Mouse (Mus musculus) left cerebral cortex, postnatal 36 days (tissue): ENCODE measurements around the gene Slmap. TPM values are rescaled to one million over a fixed set of nuclear protein-coding genes. Genes with fewer than 3 reads are reported as not detected.
"Not testable (repeated sequence)": the region's sequence is repeated elsewhere in the genome, so short reads cannot be mapped to it uniquely, and the experiment has no call there.

Experiments used
- DNase-seq, 2 experiments: peaks; one replicate each; pipeline ENCODE4 v3.0.0; 2021 to 2022; ENCODE audit warnings: low spot score in 2 of 2, mixed read lengths in 1 of 2
- intact Hi-C: fragments of 180-260 bp; cut with DNase I; formaldehyde crosslinking; loops from one replicate; pipeline ENCODE4 v1.15.1; 2025
- total RNA-seq, 2 experiments: library from RNA; stranded (reverse); gene quantifications; 2 replicates each; pipeline ENCODE4 v1.2.3; 2021

The Slmap gene
- total RNA-seq, 2 experiments from 2014 or later, result 111 to 116 TPM

DNA sequence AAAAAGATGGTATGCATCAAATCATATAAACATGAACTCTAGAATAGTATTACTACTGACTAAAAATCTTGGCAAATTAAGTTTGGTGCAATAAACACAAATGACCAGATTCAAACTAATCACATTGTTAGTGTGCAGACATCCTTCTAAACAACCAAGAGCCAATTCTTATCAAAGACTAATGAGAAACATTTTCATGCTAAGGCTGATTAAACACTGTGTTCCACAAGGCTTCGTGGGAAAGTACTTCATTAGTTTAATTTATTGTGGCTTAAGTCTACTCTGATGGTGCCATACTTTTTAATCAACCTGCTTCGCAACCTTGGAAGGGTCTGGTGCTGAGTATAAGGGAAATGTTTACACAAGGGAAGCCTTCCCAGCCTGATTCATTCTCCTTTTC is 102.4 kb downstream of the Slmap start:
- intact Hi-C loops, result no loop called here
- DNase-seq, result no peak

DNA sequence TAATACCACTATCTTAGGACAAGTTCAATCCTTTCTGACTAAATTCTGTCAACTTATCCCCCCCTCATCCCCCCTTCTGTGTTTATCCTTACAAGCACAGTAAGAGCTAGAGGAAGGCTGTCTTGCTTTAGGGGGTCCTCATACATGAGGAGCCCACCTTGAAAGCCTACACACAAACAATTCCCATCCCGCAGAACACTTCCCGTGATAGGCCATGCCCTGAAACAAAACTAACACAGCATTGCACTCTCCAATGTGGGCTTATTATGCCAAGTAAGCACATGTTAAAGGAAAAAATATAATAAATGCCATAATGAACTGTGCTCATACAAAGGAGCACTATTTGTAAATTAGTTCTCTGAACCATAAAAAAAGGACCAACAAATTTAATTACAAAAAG is 102.8 kb downstream of the Slmap start:
- DNase-seq, result no peak
- intact Hi-C loops, result no loop called here

DNA sequence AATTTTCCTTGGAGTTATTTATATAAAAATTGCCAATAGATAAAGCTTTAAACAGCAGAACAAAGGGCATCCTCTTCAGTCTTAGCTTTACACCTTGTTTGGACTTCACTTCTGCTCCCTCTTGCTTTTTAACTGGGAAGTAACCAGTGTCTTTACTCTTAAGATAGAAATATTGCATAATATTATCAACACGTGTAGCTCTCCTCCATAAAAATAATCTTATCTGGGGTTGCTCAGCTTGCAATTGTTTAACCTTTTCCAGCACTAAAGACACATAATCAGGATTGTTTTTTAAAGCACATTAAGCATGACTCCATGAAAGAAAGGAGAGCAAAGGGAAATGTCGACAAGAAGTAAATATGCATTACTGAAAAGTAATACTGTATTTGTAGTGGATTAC is 114.5 kb downstream of the Slmap start:
- no peak for DNase-seq
- intact Hi-C loops, result no loop called here

DNA sequence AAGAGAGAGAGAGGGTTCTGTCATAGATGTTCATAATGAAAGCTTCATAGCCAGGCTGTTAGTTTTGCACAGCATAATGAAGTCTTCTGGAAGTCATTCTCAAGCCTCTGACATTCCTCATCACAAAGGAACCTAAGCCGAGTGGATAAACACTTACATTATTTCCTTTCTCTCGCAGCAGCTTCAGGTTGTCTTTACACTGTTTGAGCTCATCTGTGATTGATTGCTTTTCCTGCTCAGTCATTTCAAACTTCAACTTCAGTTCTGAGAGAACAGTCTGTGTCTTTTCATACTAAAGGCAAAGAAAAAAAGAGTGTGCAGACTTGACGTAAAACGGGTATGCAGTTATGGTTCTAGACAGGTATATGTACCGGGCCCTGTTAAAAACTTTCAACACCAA is 116.8 kb downstream of the Slmap start:
- DNase-seq, result no peak
- intact Hi-C loops, result no loop called here

DNA sequence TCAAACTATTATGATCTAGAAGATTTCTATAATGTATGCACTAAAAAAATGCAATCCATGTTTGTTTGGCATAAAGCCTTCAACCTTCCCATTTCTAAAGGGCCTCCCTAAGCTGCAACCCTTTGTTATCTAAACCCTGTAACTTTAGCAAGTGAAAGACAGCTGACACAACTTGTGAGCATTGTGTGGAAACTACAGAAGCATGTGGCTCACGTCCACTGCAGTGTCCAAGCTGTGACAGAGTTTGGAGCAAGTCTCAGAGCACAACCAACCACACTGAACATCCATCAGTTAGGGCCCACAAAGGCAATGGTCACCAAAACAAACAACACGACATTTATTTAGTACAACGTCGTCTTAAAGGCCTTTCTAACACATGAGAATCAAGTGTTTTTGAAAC is 117.6 kb downstream of the Slmap start:
- no peak for DNase-seq
- intact Hi-C loops, result no loop called here

DNA sequence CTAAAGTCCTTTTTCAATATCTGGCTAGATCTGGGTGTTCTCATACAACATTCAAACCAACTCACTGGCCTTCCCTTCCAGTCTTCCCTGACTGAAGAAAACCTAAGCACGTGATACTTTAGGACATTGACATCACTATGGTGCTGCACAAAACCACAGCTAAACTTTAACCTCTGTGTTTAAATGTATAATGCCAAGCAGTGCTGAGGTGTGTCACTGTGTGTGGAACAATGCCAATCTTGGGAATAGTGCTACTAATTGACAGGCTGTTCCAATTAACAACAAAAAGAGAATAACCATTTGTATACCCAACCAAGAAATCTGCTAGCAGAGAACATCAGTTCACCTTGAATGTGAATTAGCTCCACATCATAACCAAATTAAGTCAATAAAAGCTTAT is 121.2 kb downstream of the Slmap start:
- intact Hi-C loops, result no loop called here
- no peak for DNase-seq

DNA sequence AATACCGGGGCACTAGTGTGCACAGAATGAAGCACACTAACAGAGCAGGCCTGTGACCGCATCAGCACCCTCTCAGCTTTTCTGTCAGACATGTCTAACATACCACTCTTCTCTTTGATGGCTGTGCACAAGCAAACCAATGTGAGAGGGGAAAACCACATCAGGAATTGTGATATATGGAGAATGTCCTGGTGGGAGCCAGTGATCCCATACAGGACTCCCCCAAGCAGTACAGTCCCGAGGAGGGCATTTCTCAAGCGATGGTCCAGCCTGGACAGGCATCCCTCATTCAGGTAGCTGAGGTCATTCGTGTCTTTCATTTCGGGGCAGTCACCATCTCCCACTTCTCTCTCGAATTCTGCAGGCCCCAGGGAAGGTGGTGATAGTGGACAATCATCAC is 128.0 kb downstream of the Slmap start:
- intact Hi-C loops, result no loop called here

DNA sequence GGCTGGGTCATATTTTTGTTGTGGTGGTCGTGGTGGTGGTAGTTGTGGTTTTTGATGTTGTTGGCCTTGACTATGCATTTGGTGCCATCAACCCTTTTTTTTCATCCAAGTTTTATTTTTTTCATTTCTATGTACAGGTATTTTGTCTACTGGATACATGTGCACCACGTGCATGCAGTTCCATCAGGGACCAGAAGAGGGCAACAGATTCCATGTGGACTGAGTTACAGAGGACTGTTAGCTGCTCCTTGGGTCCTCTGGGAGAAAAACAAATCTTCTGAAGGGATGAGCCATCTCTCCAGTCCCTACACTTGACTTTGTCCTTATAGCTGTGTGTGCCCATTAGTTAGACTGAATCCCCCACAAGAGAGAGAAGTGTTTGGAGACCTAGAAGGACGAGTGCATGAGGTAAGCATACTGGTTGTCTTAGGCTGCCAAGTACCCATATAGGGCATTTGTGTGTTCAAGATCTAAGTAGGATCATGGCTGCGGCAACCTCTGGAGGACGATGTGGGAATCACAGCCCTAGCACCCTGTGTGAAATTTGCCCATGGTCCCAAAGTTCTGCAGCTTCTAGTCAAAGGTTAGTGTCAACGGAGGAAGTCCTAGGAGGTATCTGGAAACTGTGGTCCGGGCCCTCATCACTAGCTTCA is 136.1 kb downstream of the Slmap start:
- DNase-seq, result no peak
- intact Hi-C loops, result no loop called here

More for the DNA sequence above, 128.0 kb downstream of the Slmap start:
- no peak for DNase-seq

DNA sequence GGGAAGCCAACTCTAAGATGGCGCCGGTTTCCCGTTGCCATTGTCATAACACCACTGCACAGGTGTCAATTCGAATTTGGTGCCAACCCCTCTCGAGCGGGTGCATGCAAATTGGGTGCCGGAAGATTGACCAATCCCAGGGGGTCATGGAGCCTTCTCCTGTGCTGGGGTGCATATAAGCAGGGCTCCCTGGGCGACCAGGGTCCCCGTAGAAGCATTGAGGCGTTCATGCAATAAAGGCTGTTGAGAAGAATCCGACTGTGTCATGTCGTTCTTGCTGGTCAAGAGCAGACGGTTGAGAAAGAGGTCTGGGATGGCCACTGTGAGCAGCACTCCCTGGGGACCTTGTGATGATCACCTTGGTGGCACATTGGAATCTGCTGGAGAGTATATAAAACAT is 142.9 kb downstream of the Slmap start:
- intact Hi-C loops, result no loop called here
- DNase-seq, result no peak

DNA sequence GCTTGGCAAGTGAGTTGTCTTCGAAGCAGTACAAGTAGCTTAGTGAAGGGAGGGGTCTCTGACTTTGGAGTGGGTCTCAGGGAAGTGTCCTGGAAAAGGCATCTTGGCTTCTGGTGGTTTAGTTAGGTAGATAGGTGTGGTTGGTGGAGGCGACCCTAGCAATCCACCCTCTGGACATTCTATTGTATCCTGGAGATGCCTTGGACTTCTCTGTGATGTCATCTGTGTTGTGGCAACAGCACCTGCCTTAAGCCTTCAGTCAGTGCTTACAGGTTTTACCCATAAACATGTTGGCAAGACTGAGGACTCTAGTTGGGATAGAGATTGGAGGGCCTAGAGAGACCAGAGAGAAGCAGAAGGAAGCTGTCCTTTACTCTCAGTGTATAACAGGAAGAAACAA is 145.8 kb downstream of the Slmap start:
- intact Hi-C loops, DNase-seq: not testable (repeated sequence)

DNA sequence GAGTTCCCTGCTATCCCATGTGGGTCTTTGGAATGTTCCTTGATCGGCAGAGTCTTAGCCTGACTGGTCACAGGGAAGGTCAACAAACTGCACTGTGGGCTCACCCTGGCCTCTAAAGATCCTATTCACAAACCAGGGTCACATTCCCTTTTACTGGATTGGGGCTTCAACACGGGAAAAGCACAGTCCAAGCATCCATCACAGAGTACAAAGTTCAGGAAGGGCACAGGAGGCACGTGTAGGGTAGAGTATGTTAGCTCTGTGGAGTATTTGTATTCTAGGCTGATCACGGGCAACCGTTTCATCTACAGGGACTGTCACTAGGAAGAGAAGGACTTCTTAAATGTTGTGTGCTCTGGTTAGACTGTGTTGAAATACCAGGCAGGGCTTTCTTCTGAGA is 147.7 kb downstream of the Slmap start:
- intact Hi-C loops, DNase-seq: not testable (repeated sequence)

DNA sequence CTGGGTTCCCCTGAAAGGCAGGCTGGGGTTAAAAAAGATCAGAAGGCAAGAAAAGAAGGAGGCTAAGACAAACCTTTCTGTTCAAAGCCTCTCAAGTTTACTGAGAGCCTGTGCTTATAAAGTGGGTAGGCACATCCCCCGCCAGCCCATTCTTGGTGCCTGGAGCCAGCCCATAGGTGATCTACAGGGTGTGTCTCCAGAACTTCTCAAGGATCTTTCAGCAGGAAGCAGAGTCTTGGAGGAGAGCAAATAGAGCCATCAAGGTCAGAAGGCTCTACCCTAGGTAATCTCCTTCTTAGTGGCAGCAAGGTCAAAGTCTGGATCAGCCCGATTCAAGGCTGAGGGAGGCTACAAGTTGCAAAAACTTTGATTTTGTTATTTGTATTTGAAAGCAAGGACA is 149.1 kb downstream of the Slmap start:
- not testable (repeated sequence) for DNase-seq
- intact Hi-C loops, result loop anchor here (1.0 kb wide), 1 partner anchor 61 kb away; no protein-coding TSS in a partner anchor

DNA sequence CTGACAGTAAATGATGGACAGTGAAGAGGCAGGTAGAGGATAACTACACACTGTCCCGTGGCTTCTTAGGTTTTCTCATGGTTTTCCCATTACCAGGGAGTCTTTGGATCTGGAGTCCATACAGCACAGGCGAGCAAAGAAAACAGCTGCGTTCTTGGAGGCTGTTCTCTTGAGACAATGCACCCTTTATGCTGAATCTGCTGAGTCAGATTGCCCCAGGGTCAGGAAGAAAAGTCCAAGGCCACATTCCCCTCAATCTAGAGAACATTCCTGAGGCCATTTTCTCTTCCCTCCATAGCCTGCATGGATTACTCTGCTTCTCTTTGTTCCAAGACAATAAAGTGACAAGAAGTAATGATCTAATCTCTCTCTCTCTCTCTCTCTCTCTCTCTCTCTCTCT is 155.7 kb downstream of the Slmap start:
- intact Hi-C loops, result no loop called here
- DNase-seq, result no peak

DNA sequence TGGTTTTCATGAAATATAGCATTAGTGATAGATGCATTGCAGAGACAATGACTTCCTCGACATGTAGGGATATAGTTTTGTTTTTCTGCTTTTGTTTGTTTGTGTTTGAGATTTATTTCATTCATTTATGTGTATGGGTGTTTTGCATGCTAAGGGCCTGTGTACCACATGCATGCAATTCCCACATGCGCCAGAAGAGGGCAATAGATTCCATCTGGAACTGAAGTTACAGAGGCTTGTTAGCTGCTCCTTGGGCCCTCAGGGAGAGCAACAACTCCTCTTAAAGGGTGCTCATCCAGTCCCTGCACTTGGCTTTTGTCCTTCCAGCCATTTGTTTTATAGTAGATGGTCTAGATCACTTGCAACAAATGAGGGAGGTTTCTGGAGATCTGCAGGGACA is 158.1 kb downstream of the Slmap start:
- DNase-seq, result peak; percentile 15 to 42
- intact Hi-C loops, result loop anchor here (1.0 kb wide), 1 partner anchor 85 kb away; no protein-coding TSS in a partner anchor

Other genes starting within 250 kb of the Slmap start
- gene Dennd6a, start 38.9 kb upstream of the Slmap start, total RNA-seq, result 10 to 100 TPM; 23.6 to 26.7 TPM
- 100 to 1,000 TPM; 108 TPM for gene Arf4, start 103.1 kb upstream of the Slmap start, total RNA-seq
- 1 to 10 TPM; 8.2 to 8.7 TPM for gene Pde12, start 135.0 kb upstream of the Slmap start, total RNA-seq
- under 1 TPM; 0.16 to 0.20 TPM for gene Dnah12, start 158.3 kb upstream of the Slmap start, total RNA-seq